Mouse (Mus musculus): Measurements from ENCODE around the gene Inf2.

GRCm38 (mm10) chr12:112627097-112627881 lies 38.7 kb downstream of the Inf2 start:
- TF ChIP-seq POLR2A (IDR thresholded peaks at IDR 0.05; ENCODE audit: low read depth, low read length) (no peak), CTCF (IDR thresholded peaks at IDR 0.05; ENCODE audit: extremely low read depth, insufficient read depth, insufficient read length, insufficient replicate concordance) (peak; percentile 18; the same call in 1 of the 2 replicates)
